Mouse (Mus musculus): Measurements from ENCODE around the gene Ripply3. TPM values are rescaled to one million over a fixed set of nuclear protein-coding genes. Genes with fewer than 3 reads are reported as not detected.
"Not testable (repeated sequence)": the region's sequence is repeated elsewhere in the genome, so short reads cannot be mapped to it uniquely, and the experiment has no call there.

Gene Ripply3
- total RNA-seq, 2 experiments from 2014 or later, result 1.9 to 3.4 TPM

DNA sequence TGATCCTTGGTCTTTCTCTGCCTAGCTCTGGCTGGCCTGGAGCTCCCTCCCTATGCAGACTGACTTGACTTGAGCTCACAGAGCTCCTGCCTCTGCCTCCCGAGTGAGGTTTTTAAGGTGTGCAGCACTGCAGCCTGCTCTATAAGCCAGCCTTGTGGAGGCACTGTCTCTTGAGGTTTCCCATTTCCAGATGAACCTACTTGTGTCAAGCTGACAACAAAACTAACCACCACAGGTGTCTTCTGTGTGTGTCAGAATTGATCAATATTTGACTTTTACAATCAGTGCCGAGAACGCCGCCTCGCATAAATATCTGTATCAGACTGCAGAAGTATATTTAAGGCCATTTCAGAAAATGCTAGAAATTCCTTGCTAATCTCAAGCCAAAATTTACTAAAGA, 13.6 kb upstream of the Ripply3 start:
- no peak for DNase-seq

- DNase-seq, result no peak
These were observed 13.0 kb upstream of the Ripply3 start for GRCm38 (mm10) chr16:94315215-94315614.

- no peak for DNase-seq
These were observed 10.5 kb upstream of the Ripply3 start for GRCm38 (mm10) chr16:94317752-94318151.

GRCm38 (mm10) chr16:94320223-94320622, 8.0 kb upstream of the Ripply3 start:
- no peak for DNase-seq

DNA sequence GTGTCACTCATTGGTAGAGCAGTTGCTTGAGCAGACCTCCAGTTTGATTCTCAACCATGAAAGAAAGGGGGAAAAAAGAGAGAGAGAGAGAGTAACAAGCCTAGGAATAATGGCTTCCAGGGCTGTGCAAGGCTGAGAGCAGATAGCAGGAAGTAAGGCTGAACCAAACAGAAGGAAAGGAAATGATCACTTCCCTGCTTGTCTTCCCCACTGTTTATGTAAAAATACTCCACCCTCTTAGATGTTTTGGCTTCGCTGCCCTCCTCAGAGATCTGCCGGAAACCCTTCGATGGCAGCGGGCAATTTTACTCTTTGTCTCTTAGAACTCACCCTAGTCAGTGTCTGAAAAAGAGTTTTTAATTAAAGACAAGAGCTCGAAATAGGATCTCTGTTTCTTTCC, 4.5 kb upstream of the Ripply3 start:
- DNase-seq, result no peak

DNA sequence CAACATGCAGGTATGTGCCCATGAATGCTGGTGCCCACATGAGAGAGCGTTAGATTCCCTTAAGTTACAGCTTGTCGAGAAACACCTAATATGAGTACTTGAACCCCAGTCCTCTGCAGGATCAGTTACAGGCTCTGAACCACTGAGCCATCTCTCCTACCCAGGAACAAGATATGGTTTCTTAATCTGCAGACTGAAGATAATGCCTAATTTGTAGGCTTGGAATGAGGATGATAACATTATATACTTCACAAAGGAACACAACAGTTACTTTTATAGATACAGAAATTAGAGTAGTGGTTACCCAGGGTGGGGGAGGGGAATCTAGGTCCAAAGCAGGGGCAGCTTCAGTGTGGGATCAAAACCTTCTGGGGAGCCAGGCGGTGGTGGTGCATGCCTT, 2.2 kb upstream of the Ripply3 start:
- DNase-seq, result no peak

GRCm38 (mm10) chr16:94328881-94329867, 954 bp downstream of the Ripply3 start:
- DNase-seq, result no peak

GRCm38 (mm10) chr16:94330429-94330828, 2.2 kb downstream of the Ripply3 start:
- no peak for DNase-seq

- DNase-seq, result no peak
These were observed 3.1 kb downstream of the Ripply3 start for GRCm38 (mm10) chr16:94331233-94331885.

DNA sequence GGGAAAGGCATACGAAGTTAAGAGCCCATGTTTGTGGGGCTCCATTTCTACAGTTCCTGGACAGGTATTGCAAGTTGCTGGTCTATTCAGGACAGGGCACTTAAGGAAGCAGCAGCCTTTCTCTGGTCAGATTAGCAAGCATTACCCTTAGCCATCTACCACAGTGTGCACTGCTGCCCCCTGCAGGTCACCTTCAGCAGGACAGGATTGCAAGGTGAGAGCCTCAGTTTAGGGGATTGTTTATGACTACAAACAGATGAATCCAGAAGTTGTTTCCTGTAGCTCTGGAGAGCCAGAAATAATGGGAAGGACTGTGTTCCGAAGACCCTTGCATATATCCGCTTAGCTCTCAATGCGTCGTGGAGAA, 3.6 kb downstream of the Ripply3 start:
- DNase-seq, result peak; percentile 68

DNA sequence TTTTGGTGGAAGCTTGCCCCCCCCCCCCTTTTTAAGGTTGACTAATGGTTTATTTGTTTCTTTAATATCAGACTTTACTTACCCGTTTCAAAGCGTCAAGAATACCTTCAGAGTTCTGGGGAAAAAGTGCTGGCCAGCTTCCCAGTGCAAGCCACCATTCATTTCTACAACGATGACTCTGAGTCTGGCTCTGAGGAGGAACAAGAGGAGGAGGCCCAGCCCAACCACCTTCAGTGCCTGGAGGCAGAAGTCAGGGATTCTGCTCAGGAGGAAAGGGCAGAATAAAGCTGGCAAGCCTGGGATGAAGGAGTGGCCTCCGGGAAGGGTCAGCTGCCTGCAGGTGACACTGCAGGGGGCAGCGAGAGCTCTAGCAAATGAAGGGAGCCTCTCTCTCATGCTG, 7.4 kb downstream of the Ripply3 start:
- DNase-seq, result no peak

DNA sequence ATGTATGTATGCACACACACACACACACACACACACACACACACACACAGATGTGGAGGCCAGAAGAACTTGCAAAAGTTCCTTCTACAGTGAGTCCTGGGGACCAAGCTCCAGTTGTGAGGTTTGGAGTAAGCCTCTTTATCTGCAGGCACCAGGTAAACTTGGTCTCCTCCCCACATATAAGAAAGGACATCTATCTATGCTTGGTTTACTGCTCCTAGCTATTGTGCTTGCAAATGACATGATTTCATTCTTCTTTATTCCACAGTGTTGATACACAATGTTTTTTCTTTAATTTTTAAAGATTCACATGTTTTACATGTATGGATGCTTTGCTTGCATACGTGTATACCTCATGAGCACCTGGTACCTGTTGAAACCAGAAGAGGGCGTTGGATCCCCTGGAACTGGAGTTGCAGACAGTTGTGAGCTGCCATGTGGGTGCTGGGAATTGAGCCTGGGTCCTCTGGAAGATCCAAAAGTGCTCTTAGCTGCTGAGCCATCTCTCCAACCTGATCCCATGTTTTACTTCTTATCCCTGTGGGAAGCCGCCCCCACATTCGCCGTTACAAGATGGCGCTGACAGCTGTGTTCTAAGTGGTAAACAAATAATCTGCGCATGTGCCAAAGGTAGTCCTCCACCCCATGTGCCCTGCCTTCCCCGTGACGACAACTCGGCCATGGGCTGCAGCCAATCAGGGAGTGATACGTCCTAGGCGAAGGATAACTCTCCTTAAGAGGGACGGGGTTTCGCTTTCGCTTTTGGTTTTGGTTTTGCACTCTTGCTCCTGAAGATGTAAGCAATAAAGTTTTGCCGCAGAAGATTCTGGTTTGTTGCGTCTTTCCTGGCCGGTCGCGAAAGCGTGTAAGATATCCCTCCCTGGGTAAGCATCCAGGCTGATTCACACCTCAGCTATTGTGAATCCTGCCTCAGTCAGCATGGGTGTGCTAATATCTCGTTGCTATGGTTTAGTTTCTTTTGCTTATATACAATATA, 11.2 kb downstream of the Ripply3 start:
- not testable (repeated sequence) for DNase-seq

GRCm38 (mm10) chr16:94345733-94346132, 17.5 kb downstream of the Ripply3 start:
- no peak for DNase-seq

GRCm38 (mm10) chr16:94347080-94347731, 19.0 kb downstream of the Ripply3 start:
- no peak for DNase-seq

- DNase-seq, result no peak
These were observed 20.6 kb downstream of the Ripply3 start for GRCm38 (mm10) chr16:94348779-94349178.

DNA sequence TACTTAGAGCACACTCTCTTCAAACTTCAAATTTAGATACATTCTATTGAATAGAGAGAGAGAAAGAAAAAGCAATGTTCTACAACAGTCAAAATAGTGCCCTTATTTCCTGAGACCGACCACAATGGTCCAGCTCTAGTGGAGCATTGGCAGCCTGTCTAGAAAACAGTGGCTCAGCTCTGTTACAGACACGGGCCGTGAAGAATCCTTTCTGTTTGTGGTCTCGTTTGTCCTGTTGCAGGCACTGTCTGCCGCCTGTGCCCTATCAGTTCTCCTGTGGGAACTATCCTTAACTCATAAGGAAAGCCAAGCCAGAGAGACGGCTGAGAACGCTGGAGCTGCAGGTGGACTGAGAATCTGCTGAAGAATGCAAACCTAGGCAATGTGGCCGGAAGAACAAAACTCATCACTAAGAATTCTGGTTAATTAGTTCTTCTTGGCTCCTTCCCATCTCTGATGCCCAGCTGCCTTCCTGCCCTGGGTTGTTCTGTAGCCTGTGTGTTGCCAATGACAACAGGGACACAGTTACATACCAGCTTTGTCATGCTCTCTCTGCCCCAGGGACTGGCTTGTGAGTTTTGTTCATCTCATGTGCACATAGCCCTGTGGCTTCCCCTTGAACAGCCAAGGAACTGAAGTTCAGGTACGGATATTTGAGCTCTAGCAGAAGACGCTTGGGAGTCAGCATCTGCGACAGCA, 21.5 kb downstream of the Ripply3 start:
- no peak for DNase-seq

GRCm38 (mm10) chr16:94350287-94350677, 22.1 kb downstream of the Ripply3 start:
- no peak for DNase-seq

DNA sequence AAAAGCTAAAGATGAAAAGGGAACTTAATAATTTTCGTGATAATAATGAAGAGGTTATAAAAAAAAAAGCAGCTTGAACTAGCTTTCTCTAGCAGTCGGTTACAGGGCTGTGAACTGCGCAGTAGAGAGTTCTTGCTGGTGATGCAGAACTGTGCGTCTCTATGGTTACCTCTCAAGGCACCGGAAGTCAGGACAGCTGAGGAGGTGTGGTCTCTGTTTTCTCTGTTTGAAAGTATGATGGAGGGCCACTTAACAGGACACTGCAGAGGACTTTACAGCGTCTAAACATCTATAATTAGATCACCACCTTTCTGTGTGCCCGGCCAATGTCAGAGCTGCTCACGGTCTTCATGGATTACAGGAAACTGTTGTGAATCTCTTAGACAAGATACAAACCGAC, 26.2 kb downstream of the Ripply3 start:
- no peak for DNase-seq

- DNase-seq, result no peak
These were observed 27.8 kb downstream of the Ripply3 start for GRCm38 (mm10) chr16:94356046-94356445.

DNA sequence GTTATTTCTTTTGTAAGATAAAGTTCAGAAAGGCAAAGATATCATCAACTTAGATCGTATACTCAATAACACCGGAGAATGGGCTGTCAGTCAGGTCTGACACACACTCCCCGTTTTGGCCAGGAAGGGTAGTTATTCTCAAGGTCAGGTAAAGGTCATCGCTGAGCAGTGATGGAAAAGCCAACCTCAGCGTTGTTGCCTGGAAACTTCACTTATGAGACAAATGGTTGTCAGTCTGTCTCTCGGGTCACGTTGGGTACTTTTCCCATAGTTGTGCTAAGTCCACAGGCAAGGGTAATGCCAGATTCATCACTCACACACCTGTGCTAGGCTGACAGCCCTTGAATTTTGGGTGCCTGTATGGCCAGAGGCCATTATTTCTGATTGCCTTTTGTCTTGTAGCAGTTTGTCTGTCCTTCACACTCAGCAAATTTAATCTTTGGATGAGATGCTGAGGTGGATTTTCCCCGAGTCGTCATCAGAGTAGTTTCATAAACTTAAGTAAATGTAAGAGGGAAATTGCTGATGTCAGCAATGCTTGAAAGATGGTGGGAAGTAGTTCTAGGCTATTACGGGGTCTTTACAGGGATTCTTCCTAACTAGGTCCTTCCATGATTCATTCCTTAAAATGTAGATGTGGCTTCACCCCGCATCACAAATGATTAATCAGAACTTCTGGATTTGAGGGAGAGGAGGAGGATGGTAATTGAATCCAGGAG, 28.7 kb downstream of the Ripply3 start:
- no peak for DNase-seq

Measured in gastrocnemius, postnatal 10 days (tissue).